Comparison of ENCODE assay signal across 8 mouse cellular contexts in genomic region chr2:48949743-48950251, GRCm38 (mm10). TPM values are rescaled to one million over a fixed set of nuclear protein-coding genes. Genes with fewer than 3 reads are reported as not detected.
DNase-seq lines count a peak whose midpoint lies in the region; ATAC-seq and TF ChIP-seq lines count a peak whose summit lies in the region.

No protein-coding gene starts in this region.

- H3K9ac ChIP-seq in forebrain, embryonic 11.5 days (ENCODE audit: low read length), result peak overlapping the region; percentile 76
- peak overlapping the region; percentile 87 for H3K9ac ChIP-seq in heart, postnatal 0 days (replicated peaks; ENCODE audit: low read depth, low read length)
- peak overlapping the region; percentile 87 for H3K9ac ChIP-seq in lung, postnatal 0 days (replicated peaks; ENCODE audit: low read depth)

- no peak for TF ChIP-seq EP300 in heart, postnatal 0 days (IDR thresholded peaks at IDR 0.05; ENCODE audit: low read depth)
- no peak for TF ChIP-seq EP300 in lung, postnatal 0 days (IDR thresholded peaks at IDR 0.05)

- no peak for TF ChIP-seq CTCF in bone marrow macrophage, adult 2 months (IDR thresholded peaks at IDR 0.05; ENCODE audit: low read depth, low read length)
- TF ChIP-seq CTCF in heart, postnatal 0 days (IDR thresholded peaks at IDR 0.05; ENCODE audit: low read depth), result no peak
- no peak for TF ChIP-seq CTCF in lung, postnatal 0 days (IDR thresholded peaks at IDR 0.05)

- peak overlapping the region; percentile 66 for H3K4me2 ChIP-seq in forebrain, embryonic 11.5 days (ENCODE audit: low read depth, low read length, severe bottlenecking)
- peak overlapping the region; percentile 75 for H3K4me2 ChIP-seq in heart, postnatal 0 days (ENCODE audit: low read depth, low read length)
- peak overlapping the region; percentile 64 for H3K4me2 ChIP-seq in lung, postnatal 0 days (replicated peaks; ENCODE audit: low read depth, low read length)

- peak; percentile 35 for DNase-seq in MEL-GATA-1-ER (ENCODE audit: extremely low read depth, low read depth)
- DNase-seq in forebrain, embryonic 11.5 days (ENCODE audit: low spot score), result no peak
- peak; percentile 49 for DNase-seq in heart, postnatal 0 days (ENCODE audit: low spot score)
- peak; percentile 22 to 28 for DNase-seq in layer of hippocampus, adult 8-10 months (ENCODE audit: low spot score in 2 of 2)
- DNase-seq in lung, postnatal 0 days (ENCODE audit: low spot score), result peak; percentile 73
- peak; percentile 23 for DNase-seq in ovary, postnatal 14 days (ENCODE audit: low spot score)
- DNase-seq in urinary bladder, postnatal 25 days (ENCODE audit: low spot score), result peak; percentile 21

- H3K36me3 ChIP-seq in forebrain, embryonic 11.5 days (ENCODE audit: control insufficient read depth, insufficient read depth, low read length), result no peaks in the 10 kb centered on the region
- no peaks in the 10 kb centered on the region for H3K36me3 ChIP-seq in heart, postnatal 0 days (replicated peaks; ENCODE audit: control insufficient read depth, insufficient read depth, low read length)
- H3K36me3 ChIP-seq in lung, postnatal 0 days (ENCODE audit: insufficient read depth, low read length), result no peaks in the 10 kb centered on the region

- H3K4me3 ChIP-seq in bone marrow macrophage, adult 2 months (ENCODE audit: insufficient read depth, low read length), result peak overlapping the region; percentile 88
- peak overlapping the region; percentile 85 for H3K4me3 ChIP-seq in forebrain, embryonic 11.5 days (ENCODE audit: low read depth, low read length)
- H3K4me3 ChIP-seq in heart, postnatal 0 days (ENCODE audit: low read depth, low read length), result peak overlapping the region; percentile 96
- H3K4me3 ChIP-seq in lung, postnatal 0 days (ENCODE audit: low read depth, low read length), result peak overlapping the region; percentile 81

- WGBS in forebrain, embryonic 11.5 days, result 1% methylated on average over 8 of the region's 9 CpGs
- WGBS in heart, postnatal 0 days, result 0% methylated on average over 9 of the region's 9 CpGs
- 0% methylated on average over 8 of the region's 9 CpGs for WGBS in lung, postnatal 0 days

- ATAC-seq in forebrain, embryonic 11.5 days (replicated peaks; ENCODE audit: low FRiP score), result peak; percentile 73
- peak; percentile 10 for ATAC-seq in heart, postnatal 0 days (ENCODE audit: insufficient read depth, low read depth)
- ATAC-seq in lung, postnatal 0 days, result peak; percentile 20

- no peak for TF ChIP-seq POLR2A in bone marrow macrophage, adult 2 months (IDR thresholded peaks at IDR 0.05; ENCODE audit: borderline replicate concordance, low read depth, low read length)

- H3K27ac ChIP-seq in bone marrow macrophage, adult 2 months (ENCODE audit: insufficient read depth, low read depth, low read length), result peak overlapping the region; percentile 89
- peak overlapping the region; percentile 85 for H3K27ac ChIP-seq in forebrain, embryonic 11.5 days (ENCODE audit: low read depth, low read length)
- peak overlapping the region; percentile 96 for H3K27ac ChIP-seq in heart, postnatal 0 days (ENCODE audit: low read depth)
- H3K27ac ChIP-seq in lung, postnatal 0 days (ENCODE audit: low read length), result peak overlapping the region; percentile 98

- H3K27me3 ChIP-seq in forebrain, embryonic 11.5 days (ENCODE audit: control insufficient read depth, insufficient read depth, low read length), result no peaks in the 10 kb centered on the region
- no peaks in the 10 kb centered on the region for H3K27me3 ChIP-seq in heart, postnatal 0 days (ENCODE audit: control insufficient read depth, insufficient read depth, low read length)
- no peaks in the 10 kb centered on the region for H3K27me3 ChIP-seq in lung, postnatal 0 days (replicated peaks; ENCODE audit: insufficient read depth, low read length)

- no peaks in the 10 kb centered on the region for H3K9me3 ChIP-seq in forebrain, embryonic 11.5 days (ENCODE audit: control insufficient read depth, low read length)
- H3K9me3 ChIP-seq in heart, postnatal 0 days (replicated peaks; ENCODE audit: control insufficient read depth, low read length), result no peaks in the 10 kb centered on the region
- H3K9me3 ChIP-seq in lung, postnatal 0 days (ENCODE audit: low read length), result no peaks in the 10 kb centered on the region

- peaks cover 6% of the 10 kb centered on the region; the same call in 1 of the 2 replicates for H3K4me1 ChIP-seq in bone marrow macrophage, adult 2 months (ENCODE audit: control insufficient read depth, insufficient read depth, low read length)
- peaks cover 3% of the 10 kb centered on the region; the same call in 1 of the 2 replicates for H3K4me1 ChIP-seq in forebrain, embryonic 11.5 days (replicated peaks; ENCODE audit: control insufficient read depth, insufficient read depth, low read length)
- H3K4me1 ChIP-seq in heart, postnatal 0 days (ENCODE audit: control insufficient read depth, insufficient read depth), result peaks cover 6% of the 10 kb centered on the region; the same call in 1 of the 2 replicates
- H3K4me1 ChIP-seq in lung, postnatal 0 days (ENCODE audit: insufficient read depth, low read depth, low read length), result peaks cover 4% of the 10 kb centered on the region; the same call in 1 of the 2 replicates

RNA-seq across cellular contexts. Expression of gene Orc4, which starts 0.3 kb away (rescaled TPM):
- 38.0 and 45.1 TPM in 2 replicates for polyA plus RNA-seq in bone marrow macrophage, adult 2 months (2012; ENCODE audit: insufficient read depth, insufficient read length, missing spikeins)
- polyA plus RNA-seq in forebrain, embryonic 11.5 days (2014; fragmentation: Nextera tagmentation; extraction: Ambion mirVana), result 136 and 154 TPM in 2 replicates
- 19.8 and 51.9 TPM in 2 replicates for total RNA-seq in heart, postnatal 0 days (2014; rRNA removed; ENCODE audit: low replicate concordance)
- 64.3 and 68.9 TPM in 2 replicates for polyA plus RNA-seq in heart, postnatal 0 days (2015; fragmentation: Nextera tagmentation; extraction: Ambion mirVana)
- 100 to 1,000 TPM in 1 of 4 experiments, 10 to 100 TPM in 3; 76.8 to 102 (median 87.4) TPM for total RNA-seq in layer of hippocampus, adult 8-10 months (2022)
- polyA plus RNA-seq in lung, postnatal 0 days (2015; fragmentation: Nextera tagmentation; extraction: Ambion mirVana), result 49.2 and 55.2 TPM in 2 replicates

RNA-seq across cellular contexts. Expression of gene Mbd5, which starts 0.5 kb away (rescaled TPM):
- 20.4 and 20.6 TPM in 2 replicates for polyA plus RNA-seq in bone marrow macrophage, adult 2 months (2012; ENCODE audit: insufficient read depth, insufficient read length, missing spikeins)
- polyA plus RNA-seq in forebrain, embryonic 11.5 days (2014; fragmentation: Nextera tagmentation; extraction: Ambion mirVana), result 32.9 and 35.0 TPM in 2 replicates
- total RNA-seq in heart, postnatal 0 days (2014; rRNA removed; ENCODE audit: low replicate concordance), result 15.4 and 23.2 TPM in 2 replicates
- 10.8 and 11.5 TPM in 2 replicates for polyA plus RNA-seq in heart, postnatal 0 days (2015; fragmentation: Nextera tagmentation; extraction: Ambion mirVana)
- total RNA-seq in layer of hippocampus, adult 8-10 months (2022), result 100 to 1,000 TPM; 111 to 156 (median 133) TPM
- polyA plus RNA-seq in lung, postnatal 0 days (2015; fragmentation: Nextera tagmentation; extraction: Ambion mirVana), result 11.4 and 12.7 TPM in 2 replicates

Comparison
In these comparisons a context has a peak if more than half of its experiments do, and no peak if none do; other contexts are left out.
1. ATAC-seq: peak in every context shown above with its lines; median percentile 73 in forebrain, embryonic 11.5 days; 20 in lung, postnatal 0 days; 10 in heart, postnatal 0 days.